Mouse (Mus musculus): ENCODE results near the gene Cfap126. TPM values are rescaled to one million over a fixed set of nuclear protein-coding genes. Genes with fewer than 3 reads are reported as not detected.
A peak's percentile ranks its signal among the peaks of the same experiment; 100 is the strongest.

The Cfap126 gene
- total and polyA plus RNA-seq, 3 experiments, result 0.89 to 6.3 (median 0.98) TPM

DNA sequence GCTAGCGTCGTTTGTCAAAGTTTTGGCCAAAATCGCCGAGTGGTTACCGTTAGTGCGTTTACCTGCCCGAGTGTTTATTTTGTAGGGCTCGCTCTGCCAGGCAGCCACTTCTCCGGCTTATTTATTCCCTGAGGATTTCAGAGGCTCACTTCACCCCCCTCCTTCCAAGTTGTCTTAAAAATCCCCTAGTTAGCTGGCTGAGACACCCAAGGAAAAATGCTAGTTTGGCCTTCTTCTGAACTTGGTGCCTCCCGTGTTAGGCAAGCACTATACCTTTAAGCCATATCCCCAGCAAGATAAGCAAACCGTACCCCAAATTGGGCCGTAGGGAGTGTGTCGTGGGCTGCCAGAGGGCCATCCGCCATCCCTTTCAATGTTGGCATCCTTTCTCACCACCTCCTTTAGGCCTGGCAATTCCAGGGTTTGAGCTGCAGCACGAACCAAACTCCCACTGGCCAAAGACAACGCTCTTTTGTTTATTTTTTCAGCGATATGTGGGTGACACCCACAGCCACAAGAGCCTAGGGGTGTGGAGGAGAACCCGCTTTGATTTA, 37.2 kb downstream of the Cfap126 start:
- intact Hi-C loops (cut with DNase I), result loop anchor here (5.0 kb wide), 1 partner anchor 34 kb away; no protein-coding TSS in a partner anchor
- peak in 1 of 2 experiments; percentile 52 for DNase-seq

DNA sequence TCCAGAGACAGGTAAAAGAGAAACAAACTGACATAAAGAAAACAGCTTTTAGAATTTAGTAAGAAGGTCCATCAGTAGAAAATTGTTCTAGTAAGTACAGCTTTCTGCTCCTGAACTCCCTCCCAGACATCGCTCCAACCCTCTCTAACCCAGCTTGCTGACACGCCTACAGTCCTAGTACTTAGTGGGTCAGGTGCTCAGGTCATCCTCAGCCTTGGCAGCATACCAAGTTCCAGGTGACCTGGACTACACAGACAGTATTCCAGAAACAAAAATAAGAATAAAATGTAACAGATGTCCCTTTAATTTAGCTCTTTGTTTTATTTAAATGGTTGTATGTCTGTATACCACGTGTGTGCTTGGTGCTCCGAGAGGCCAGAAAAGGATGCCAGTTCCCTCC, 38.2 kb downstream of the Cfap126 start:
- H3K36me3 ChIP-seq (ENCODE audit: control insufficient read depth, insufficient read depth, low read length), result peaks cover 3% of the 10 kb centered on the region; the same call in 1 of the 2 replicates
- no peak for TF ChIP-seq EP300 (IDR thresholded peaks at IDR 0.05; ENCODE audit: insufficient read depth, low read depth, low read length)
- TF ChIP-seq POLR2A (IDR thresholded peaks at IDR 0.05; ENCODE audit: insufficient read depth, low read depth, low read length), result no peak
- TF ChIP-seq CTCF (IDR thresholded peaks at IDR 0.05), result no peak
- H3K79me2 ChIP-seq (replicated peaks; ENCODE audit: control insufficient read depth, insufficient read depth, low read length), result peaks cover 1% of the 10 kb centered on the region; the same call in 1 of the 2 replicates
- H3K4me3 ChIP-seq, result no peak overlapping the region
- peaks cover 5% of the 10 kb centered on the region for H3K4me1 ChIP-seq (ENCODE audit: control insufficient read depth, insufficient read depth, low read length)
- H3K9ac ChIP-seq (ENCODE audit: low read depth, low read length), result no peak overlapping the region
- no peak overlapping the region for H3K27ac ChIP-seq
- no peak for DNase-seq
- no peaks in the 10 kb centered on the region for H3K27me3 ChIP-seq (ENCODE audit: control insufficient read depth, insufficient read depth, low read length)
- WGBS, result 89% methylated on average over 4 of the region's 4 CpGs
- intact Hi-C loops (cut with DNase I), result loop anchor here (5.0 kb wide), 1 partner anchor 35 kb away; no protein-coding TSS in a partner anchor

More for the DNA sequence above, 37.2 kb downstream of the Cfap126 start:
- TF ChIP-seq CTCF (IDR thresholded peaks at IDR 0.05) (no peak), EP300 (IDR thresholded peaks at IDR 0.05; ENCODE audit: insufficient read depth, low read depth, low read length) (no peak), POLR2A (IDR thresholded peaks at IDR 0.05; ENCODE audit: insufficient read depth, low read depth, low read length) (no peak)
- Histone ChIP-seq H3K4me1 (ENCODE audit: control insufficient read depth, insufficient read depth, low read length) (peaks cover 5% of the 10 kb centered on the region), H3K27me3 (ENCODE audit: control insufficient read depth, insufficient read depth, low read length) (no peaks in the 10 kb centered on the region), H3K27ac (peak overlapping the region; percentile 97), H3K4me3 (peak overlapping the region; percentile 97), H3K36me3 (ENCODE audit: control insufficient read depth, insufficient read depth, low read length) (peaks cover 3% of the 10 kb centered on the region; the same call in 1 of the 2 replicates), H3K9ac (ENCODE audit: low read depth, low read length) (peak overlapping the region; percentile 39), H3K79me2 (replicated peaks; ENCODE audit: control insufficient read depth, insufficient read depth, low read length) (peaks cover 1% of the 10 kb centered on the region; the same call in 1 of the 2 replicates)
- 10% methylated on average over 18 of the region's 18 CpGs for WGBS

DNA sequence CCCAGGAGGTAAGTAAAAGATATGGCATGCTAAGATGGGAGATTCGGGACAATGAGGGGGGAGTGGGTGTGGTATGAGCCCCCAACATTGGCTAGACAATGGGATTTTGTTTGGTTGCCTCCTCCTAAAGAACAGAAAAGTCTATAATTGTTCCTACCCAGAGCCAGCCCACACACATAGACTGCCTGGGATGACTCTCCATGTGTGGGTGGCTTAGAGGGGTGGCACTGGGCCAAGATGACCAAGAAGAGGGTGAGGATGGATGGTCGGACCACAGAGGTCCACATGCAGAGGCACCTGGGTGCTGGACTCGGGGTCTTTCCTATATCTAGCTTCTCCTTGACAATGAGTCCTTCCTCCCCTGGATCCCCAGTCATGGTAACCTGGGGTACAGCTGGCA, 42.9 kb downstream of the Cfap126 start:
- Histone ChIP-seq H3K27me3 (ENCODE audit: control insufficient read depth, insufficient read depth, low read length) (no peaks in the 10 kb centered on the region), H3K4me1 (ENCODE audit: control insufficient read depth, insufficient read depth, low read length) (no peaks in the 10 kb centered on the region), H3K36me3 (ENCODE audit: control insufficient read depth, insufficient read depth, low read length) (no peaks in the 10 kb centered on the region), H3K79me2 (replicated peaks; ENCODE audit: control insufficient read depth, insufficient read depth, low read length) (no peaks in the 10 kb centered on the region), H3K27ac (no peak overlapping the region), H3K9ac (ENCODE audit: low read depth, low read length) (no peak overlapping the region), H3K4me3 (no peak overlapping the region)
- 47% methylated on average over 3 of the region's 3 CpGs for WGBS
- no peak for DNase-seq
- no peak for TF ChIP-seq CTCF (IDR thresholded peaks at IDR 0.05)
- no peak for TF ChIP-seq POLR2A (IDR thresholded peaks at IDR 0.05; ENCODE audit: insufficient read depth, low read depth, low read length)
- no peak for TF ChIP-seq EP300 (IDR thresholded peaks at IDR 0.05; ENCODE audit: insufficient read depth, low read depth, low read length)
- intact Hi-C loops (cut with DNase I), result no loop called here

DNA sequence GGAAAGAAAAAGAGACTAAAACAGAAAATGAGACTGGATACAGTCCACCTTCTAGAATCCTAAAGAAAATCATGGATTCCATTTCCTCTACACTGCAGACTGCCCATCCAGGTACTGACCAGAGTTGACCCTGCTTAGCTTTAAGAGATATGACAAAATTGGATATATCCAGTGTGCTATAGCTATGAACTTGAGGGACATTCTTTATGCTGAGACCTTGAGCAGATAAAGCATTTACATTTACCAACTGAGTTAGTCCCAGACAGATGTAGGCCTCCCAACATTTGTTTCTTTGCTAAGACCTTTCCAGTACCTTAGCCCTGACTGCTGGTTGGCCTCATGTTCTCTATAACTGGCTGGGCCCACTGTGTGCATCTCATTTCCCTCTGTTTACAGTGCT, 44.2 kb downstream of the Cfap126 start:
- Histone ChIP-seq H3K4me1 (ENCODE audit: control insufficient read depth, insufficient read depth, low read length) (no peaks in the 10 kb centered on the region), H3K36me3 (ENCODE audit: control insufficient read depth, insufficient read depth, low read length) (no peaks in the 10 kb centered on the region), H3K79me2 (replicated peaks; ENCODE audit: control insufficient read depth, insufficient read depth, low read length) (no peaks in the 10 kb centered on the region), H3K27ac (no peak overlapping the region), H3K9ac (ENCODE audit: low read depth, low read length) (no peak overlapping the region), H3K4me3 (no peak overlapping the region), H3K27me3 (ENCODE audit: control insufficient read depth, insufficient read depth, low read length) (no peaks in the 10 kb centered on the region)
- intact Hi-C loops (cut with DNase I), result no loop called here
- TF ChIP-seq POLR2A (IDR thresholded peaks at IDR 0.05; ENCODE audit: insufficient read depth, low read depth, low read length), result no peak
- no peak for TF ChIP-seq CTCF (IDR thresholded peaks at IDR 0.05)
- TF ChIP-seq EP300 (IDR thresholded peaks at IDR 0.05; ENCODE audit: insufficient read depth, low read depth, low read length), result no peak
- no peak for DNase-seq

DNA sequence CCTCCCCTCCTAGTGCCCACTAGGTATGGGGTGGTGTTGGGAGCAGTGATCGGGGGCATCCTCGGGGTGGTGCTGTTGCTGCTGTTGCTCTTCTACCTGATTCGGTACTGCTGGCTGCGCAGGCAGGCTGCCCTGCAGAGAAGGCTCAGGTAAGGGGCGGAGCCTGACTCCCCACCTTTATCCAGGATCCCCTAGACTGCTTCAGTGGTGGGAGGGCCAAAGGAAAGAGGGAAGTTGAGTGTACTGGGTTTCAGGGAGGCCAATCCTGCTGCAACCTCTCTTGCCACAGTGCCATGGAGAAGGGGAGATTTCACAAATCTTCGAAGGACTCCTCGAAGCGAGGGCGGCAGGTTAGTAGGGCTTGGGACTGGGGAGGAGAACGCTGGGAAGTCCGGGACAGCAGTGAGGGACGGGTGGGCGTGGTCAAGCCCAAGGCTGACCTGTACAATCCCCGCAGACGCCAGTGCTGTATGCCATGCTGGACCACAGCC, 45.8 kb downstream of the Cfap126 start:
- WGBS, result 11% methylated on average over 15 of the region's 15 CpGs
- Histone ChIP-seq H3K4me3 (no peak overlapping the region), H3K27ac (no peak overlapping the region), H3K27me3 (ENCODE audit: control insufficient read depth, insufficient read depth, low read length) (no peaks in the 10 kb centered on the region), H3K36me3 (ENCODE audit: control insufficient read depth, insufficient read depth, low read length) (no peaks in the 10 kb centered on the region), H3K9ac (ENCODE audit: low read depth, low read length) (no peak overlapping the region), H3K4me1 (ENCODE audit: control insufficient read depth, insufficient read depth, low read length) (no peaks in the 10 kb centered on the region), H3K79me2 (replicated peaks; ENCODE audit: control insufficient read depth, insufficient read depth, low read length) (no peaks in the 10 kb centered on the region)
- TF ChIP-seq EP300 (IDR thresholded peaks at IDR 0.05; ENCODE audit: insufficient read depth, low read depth, low read length), result no peak
- TF ChIP-seq CTCF (IDR thresholded peaks at IDR 0.05), result peak; percentile 57
- intact Hi-C loops (cut with DNase I), result no loop called here
- DNase-seq, result no peak

DNA sequence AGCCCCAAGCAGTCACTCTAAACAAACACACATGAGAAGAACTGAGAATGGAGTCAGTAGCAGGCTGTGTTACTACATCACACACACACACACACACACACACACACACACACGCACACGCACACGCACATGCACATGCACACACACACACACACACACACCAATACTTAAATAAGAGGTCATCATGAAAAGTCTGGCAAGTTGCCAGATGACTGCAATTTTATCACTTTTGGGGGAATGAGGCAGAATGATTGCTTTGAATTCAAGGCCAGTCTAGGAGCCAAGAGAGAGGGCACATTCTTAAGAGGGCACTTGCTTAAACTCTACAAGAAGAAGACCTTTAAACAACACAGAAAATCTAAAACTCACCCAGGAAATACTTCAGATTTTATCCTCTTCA, 48.8 kb downstream of the Cfap126 start:
- Histone ChIP-seq H3K27ac (no peak overlapping the region), H3K9ac (ENCODE audit: low read depth, low read length) (no peak overlapping the region), H3K79me2 (replicated peaks; ENCODE audit: control insufficient read depth, insufficient read depth, low read length) (no peaks in the 10 kb centered on the region), H3K27me3 (ENCODE audit: control insufficient read depth, insufficient read depth, low read length) (no peaks in the 10 kb centered on the region), H3K36me3 (ENCODE audit: control insufficient read depth, insufficient read depth, low read length) (no peaks in the 10 kb centered on the region), H3K4me3 (no peak overlapping the region), H3K4me1 (ENCODE audit: control insufficient read depth, insufficient read depth, low read length) (no peaks in the 10 kb centered on the region)
- 75% methylated on average over 3 of the region's 3 CpGs for WGBS
- TF ChIP-seq POLR2A (IDR thresholded peaks at IDR 0.05; ENCODE audit: insufficient read depth, low read depth, low read length) (no peak), CTCF (IDR thresholded peaks at IDR 0.05) (no peak)
- DNase-seq, result no peak
- intact Hi-C loops (cut with DNase I), result no loop called here
